Mouse (Mus musculus): ENCODE data around the gene Mt4.
"Not testable (repeated sequence)": the region's sequence is repeated elsewhere in the genome, so short reads cannot be mapped to it uniquely, and the experiment has no call there.

Mt4 gene

DNA sequence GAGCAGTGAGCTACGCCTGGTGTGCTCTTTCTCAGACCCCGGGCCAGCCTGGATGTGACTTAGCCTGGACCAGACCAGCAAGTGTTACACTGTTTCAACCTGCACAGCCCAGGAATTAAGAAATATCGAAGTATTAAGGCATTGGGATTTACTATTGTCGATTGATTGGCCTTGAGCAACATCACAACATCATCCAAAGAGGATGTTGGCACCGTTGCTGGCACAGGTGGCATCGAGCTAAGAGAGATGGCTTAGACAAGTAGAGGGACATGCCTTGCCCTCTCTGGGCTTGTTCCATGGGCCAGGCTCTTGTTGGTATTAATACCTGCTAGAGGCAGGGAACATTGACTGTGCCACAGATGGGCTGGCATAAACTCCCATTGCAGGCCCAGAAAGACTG, 1.4 kb upstream of the Mt4 start:
- DNase-seq (ENCODE audit: low spot score): no peak

DNA sequence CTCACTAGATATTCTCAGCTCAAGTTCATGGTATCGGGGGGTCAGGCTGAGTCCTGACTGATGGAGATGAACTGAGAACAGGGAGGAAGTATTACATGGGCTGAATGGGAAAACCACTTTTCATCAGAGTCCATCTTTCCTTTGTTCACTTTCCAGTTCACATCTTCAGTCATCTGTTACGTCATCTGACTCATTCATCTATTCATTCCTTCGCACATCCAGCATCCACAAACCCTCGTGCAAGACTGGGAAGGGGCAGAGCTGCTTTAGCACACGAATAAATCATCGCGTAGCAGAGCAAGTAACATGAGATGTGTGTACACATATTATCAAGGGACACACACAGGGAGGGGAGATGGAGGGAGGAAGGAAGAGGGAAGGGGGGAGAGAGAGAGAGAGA, 805 bp upstream of the Mt4 start:
- no peak for DNase-seq (ENCODE audit: low spot score)

DNA sequence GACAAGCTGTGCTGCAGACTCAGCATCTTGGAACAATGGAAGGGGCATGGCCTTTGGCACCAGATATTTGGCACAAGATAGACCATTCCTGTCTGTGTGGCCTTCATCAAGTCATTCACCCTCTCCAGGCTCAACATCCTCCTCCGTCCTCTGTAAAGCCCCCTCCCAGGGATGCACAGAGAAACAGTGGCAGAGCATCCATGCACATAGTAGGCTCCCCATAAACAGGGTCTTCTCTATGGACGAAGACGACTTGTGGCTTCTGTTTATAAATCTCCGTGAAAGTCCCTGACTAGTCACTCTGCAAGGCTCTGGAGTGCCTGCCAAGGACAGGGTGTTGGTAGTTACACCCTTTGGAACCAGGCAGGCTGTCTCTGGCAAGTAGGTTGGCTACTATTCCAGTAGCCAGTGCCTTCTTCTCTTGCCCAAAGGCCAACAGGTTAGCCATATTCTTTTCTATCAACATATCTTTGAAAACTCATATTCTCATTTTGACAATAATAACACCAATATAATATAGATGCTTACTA, 3.3 kb downstream of the Mt4 start:
- no peak for DNase-seq (ENCODE audit: low spot score)

- DNase-seq (ENCODE audit: low spot score): no peak
Measured at GRCm38 (mm10) chr8:94148236-94148635, 11.2 kb downstream of the Mt4 start.

- DNase-seq (ENCODE audit: low spot score): no peak
Measured at GRCm38 (mm10) chr8:94150925-94151324, 13.9 kb downstream of the Mt4 start.

DNA sequence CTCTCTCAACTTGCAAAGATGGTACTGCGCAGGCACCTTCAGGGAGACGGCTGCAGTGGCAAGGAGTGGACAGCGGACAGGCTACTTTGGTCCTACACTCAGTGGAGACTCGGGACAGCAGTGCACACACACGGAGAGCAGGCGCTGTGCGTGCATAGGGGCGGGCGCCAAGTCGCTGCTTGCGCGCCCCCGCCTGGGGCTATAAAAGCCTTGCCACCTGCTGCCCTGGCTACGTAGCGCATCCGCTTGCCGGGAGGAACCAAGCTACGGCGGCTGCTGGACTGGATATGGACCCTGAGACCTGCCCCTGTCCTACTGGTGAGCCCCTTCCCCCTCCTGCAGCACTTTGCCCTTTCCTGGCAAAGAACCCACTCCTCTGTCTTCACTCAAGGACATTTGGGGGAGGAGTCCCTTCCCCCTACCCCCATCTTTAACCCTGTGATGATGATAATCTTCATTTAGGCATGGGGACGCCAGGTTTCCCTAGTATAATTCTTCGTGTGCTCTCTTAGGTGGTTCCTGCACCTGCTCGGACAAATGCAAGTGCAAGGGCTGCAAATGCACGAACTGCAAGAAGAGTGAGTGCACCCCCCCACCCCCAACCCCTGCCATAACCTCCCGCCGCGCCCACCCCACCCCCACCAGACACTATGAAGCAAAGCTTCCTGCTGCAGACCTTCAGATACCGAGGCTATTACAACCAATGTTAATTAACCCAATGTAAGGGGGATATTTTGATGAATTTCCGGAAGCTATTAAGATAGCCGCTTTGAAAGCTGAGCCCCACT, 15.7 kb downstream of the Mt4 start, which contains the start of gene Mt3:
TSS of gene Mt3 (plus strand) at position 95 of the 788 bp plus-strand sequence.
- peak; percentile 33 for DNase-seq (ENCODE audit: low spot score)

GRCm38 (mm10) chr8:94153451-94153850, 16.5 kb downstream of the Mt4 start:
- no peak for DNase-seq (ENCODE audit: low spot score)

- DNase-seq (ENCODE audit: low spot score): no peak
Measured at GRCm38 (mm10) chr8:94154537-94154936, 17.5 kb downstream of the Mt4 start.

- DNase-seq (ENCODE audit: low spot score): no peak
Measured at GRCm38 (mm10) chr8:94156092-94156491, 19.1 kb downstream of the Mt4 start.

DNA sequence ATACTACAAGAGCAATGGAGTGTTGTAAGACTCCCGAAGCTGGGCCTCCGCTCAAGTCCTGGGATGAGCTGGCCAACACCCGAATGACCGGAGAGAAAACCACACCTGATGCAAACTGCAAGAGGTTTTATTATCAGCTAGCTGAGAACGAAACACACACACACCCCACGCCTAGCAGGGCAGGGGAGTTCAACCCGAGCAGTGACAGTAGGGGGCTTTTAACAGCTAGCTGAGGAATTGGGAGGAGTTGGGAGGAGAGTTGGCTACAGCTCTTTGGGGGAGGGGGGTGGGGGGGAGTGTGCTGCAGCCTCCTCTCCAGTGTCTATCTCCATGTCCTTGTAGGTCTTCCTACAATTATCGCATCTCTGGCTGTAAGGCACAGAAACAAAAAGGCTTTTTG, 28.8 kb downstream of the Mt4 start:
- DNase-seq (ENCODE audit: low spot score): not testable (repeated sequence)

GRCm38 (mm10) chr8:94167244-94167643, 30.2 kb downstream of the Mt4 start:
- DNase-seq (ENCODE audit: low spot score): peak; percentile 88

- no peak for DNase-seq (ENCODE audit: low spot score)
Measured at GRCm38 (mm10) chr8:94169547-94169946, 32.5 kb downstream of the Mt4 start.

GRCm38 (mm10) chr8:94171321-94171755, 34.3 kb downstream of the Mt4 start:
- peak; percentile 44 for DNase-seq (ENCODE audit: low spot score)

DNA sequence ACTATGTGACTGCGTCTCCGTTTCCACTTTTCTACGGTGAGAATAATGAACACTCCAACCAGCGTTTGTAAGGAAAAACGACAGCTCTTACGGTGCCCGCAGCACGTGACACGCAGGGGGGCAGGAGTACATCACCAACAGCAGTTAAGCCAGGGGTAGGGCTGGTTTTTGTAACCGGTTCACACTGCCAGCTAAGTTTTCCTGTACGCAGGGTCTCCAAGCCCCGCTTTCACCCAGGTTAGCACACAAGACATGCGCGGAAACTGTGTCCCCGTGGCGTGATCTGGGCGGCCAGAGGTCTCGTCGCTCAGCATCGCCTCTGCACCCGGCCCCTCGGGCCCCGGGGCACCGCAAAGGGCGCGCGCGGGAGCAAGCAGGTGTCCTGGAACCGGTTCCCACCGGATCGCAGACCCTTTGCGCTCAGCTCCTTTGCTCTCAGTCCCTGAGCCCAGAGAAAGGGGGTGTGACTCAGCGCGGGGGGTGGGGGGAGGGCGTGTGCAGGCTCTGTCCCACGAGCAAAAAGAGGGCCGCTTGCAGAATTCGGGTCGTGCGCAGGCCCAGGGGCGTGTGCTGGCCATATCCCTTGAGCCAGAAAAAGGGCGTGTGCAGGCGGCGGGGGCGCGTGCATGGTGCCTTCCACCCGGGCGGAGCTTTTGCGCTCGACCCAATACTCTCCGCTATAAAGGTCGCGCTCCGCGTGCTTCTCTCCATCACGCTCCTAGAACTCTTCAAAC, 35.2 kb downstream of the Mt4 start, which contains the start of gene Mt2:
TSS of gene Mt2 (plus strand) at position 590 of the 734 bp plus-strand sequence.
- peak; percentile 84 for DNase-seq (ENCODE audit: low spot score)

GRCm38 (mm10) chr8:94172809-94173732, 36.1 kb downstream of the Mt4 start:
- peak; percentile 22 for DNase-seq (ENCODE audit: low spot score)

GRCm38 (mm10) chr8:94173848-94174403, 36.9 kb downstream of the Mt4 start:
- no peak for DNase-seq (ENCODE audit: low spot score)

GRCm38 (mm10) chr8:94174619-94175213, 37.7 kb downstream of the Mt4 start:
- no peak for DNase-seq (ENCODE audit: low spot score)

DNA sequence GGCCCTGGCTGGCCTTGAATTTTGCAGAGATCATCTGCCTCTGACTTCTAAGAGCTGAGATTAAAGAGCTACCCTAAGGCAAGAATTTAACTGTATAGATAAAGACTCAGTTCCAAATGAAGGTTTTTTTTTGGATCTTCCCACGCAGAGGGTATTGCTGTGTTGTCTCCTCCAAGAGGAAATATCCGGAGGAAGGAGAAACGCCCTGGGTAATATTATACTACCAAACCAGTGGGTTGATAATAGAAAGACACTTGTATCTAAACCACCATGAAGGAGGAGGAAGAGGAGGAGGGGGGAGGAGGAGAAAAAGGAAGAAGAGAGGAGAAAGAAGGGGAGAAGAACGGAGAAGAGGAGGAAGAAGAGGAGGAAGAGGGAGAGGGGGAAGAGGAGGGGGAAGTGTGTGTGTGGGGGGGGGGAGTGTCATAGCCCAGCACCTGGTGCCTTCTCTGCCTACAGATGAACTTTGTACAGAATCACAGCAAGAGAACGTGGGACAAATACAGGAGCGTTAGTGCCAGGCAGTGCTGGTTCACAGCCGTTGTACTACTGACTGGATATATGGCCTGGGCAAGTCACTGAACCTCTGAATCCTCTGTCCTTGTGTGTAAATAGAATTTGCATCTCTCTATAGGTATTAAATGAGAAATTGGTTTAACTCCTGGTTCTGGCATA, 40.9 kb downstream of the Mt4 start:
- no peak for DNase-seq (ENCODE audit: low spot score)

DNA sequence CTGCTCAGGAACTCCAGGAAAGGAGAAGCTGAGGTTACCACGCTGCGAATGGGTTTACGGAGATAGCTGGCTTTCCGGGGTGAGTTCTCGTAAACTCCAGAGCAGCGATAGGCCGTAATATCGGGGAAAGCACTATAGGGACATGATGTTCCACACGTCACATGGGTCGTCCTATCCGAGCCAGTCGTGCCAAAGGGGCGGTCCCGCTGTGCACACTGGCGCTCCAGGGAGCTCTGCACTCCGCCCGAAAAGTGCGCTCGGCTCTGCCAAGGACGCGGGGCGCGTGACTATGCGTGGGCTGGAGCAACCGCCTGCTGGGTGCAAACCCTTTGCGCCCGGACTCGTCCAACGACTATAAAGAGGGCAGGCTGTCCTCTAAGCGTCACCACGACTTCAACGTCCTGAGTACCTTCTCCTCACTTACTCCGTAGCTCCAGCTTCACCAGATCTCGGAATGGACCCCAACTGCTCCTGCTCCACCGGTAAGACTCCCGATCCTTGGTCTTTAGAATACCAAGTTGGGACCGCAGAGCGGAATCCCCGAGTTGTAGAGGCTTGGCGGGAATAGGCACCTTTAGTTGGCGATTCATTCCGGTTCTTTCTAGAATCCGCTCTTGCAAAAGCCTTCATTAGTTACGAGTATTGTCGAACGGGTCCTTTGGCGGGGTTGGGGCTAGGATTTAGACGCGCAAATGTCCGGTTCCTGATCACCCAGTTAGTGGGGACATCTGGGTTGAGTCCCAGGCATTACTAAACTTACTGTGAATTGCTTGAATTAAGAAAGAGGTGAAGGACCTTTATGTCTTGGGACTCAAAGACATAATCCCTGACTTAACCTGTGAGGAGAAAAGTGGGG, 42.1 kb downstream of the Mt4 start, which contains the start of gene Mt1:
TSS of gene Mt1 (plus strand) at position 226 of the 856 bp plus-strand sequence.
- DNase-seq (ENCODE audit: low spot score): peak; percentile 94
